Mouse (Mus musculus) kidney, adult 18-20 months (tissue): ENCODE measurements at regions not wholly inside any gene's neighbourhood (a gene's known extent, or its start where the extent isn't known, plus 50 kb on each side); places are given as distances from the start of the nearest gene placed in this dataset.

Experiments used
- DNase-seq: peaks from one replicate; pipeline ENCODE4 v3.0.0; 2021

GRCm38 (mm10) chr11:21041201-21041600 is 49.9 kb upstream of the Peli1 start:
- DNase-seq: no peak
